14 mouse cellular contexts compared by ENCODE assay signal in genomic region chr2:168763785-168764184, GRCm38 (mm10). TPM values are rescaled to one million over a fixed set of nuclear protein-coding genes. Genes with fewer than 3 reads are reported as not detected.
DNase-seq lines count a peak whose midpoint lies in the region; ATAC-seq and TF ChIP-seq lines count a peak whose summit lies in the region.
"Had no signal": no experiment of that assay in that cellular context is flagged by ENCODE, and none has a peak within 500 bp of the region (broad histone marks: within the 10 kb centered on the region; RNA-seq: fewer than 3 reads in every experiment).

No protein-coding gene starts in this region.

- no peak for TF ChIP-seq CTCF in stomach, postnatal 0 days (IDR thresholded peaks at IDR 0.05; ENCODE audit: low read depth)

- no peak for DNase-seq in liver, embryonic 11.5 days (ENCODE audit: low spot score)
- no peak for DNase-seq in liver
- DNase-seq in stomach, postnatal 0 days (ENCODE audit: low spot score): no peak
- DNase-seq in retina, postnatal 1 day: no peak
- DNase-seq: cerebellum, postnatal 36 days; gastrocnemius, postnatal 14 days; kidney, postnatal 4 days; lung, postnatal 14 days had no signal

- H3K4me2 ChIP-seq in liver, embryonic 11.5 days: peak overlapping the region; percentile 78
- peak overlapping the region; percentile 50 for H3K4me2 ChIP-seq in forebrain, embryonic 12.5 days
- H3K4me2 ChIP-seq in limb, embryonic 13.5 days (replicated peaks): 0 out of 2 replicates have a peak overlapping the region, but pooled peaks have one; percentile 15
- H3K4me2 ChIP-seq in neural tube, embryonic 15.5 days: peak overlapping the region; percentile 94; the same call in 1 of the 2 replicates
- no peak overlapping the region for H3K4me2 ChIP-seq in stomach, postnatal 0 days (replicated peaks; ENCODE audit: low read depth)
- H3K4me2 ChIP-seq: intestine, embryonic 15.5 days had no signal

- H3K27ac ChIP-seq in liver, embryonic 11.5 days (ENCODE audit: low read depth, low read length): no peak overlapping the region
- peak overlapping the region; percentile 68 for H3K27ac ChIP-seq in forebrain, embryonic 12.5 days
- no peak overlapping the region for H3K27ac ChIP-seq in limb, embryonic 13.5 days
- no peak overlapping the region for H3K27ac ChIP-seq in neural tube, embryonic 15.5 days (replicated peaks)
- no peak overlapping the region for H3K27ac ChIP-seq in stomach, postnatal 0 days (replicated peaks)
- H3K27ac ChIP-seq: intestine, embryonic 15.5 days had no signal

- no peaks in the 10 kb centered on the region for H3K36me3 ChIP-seq in liver, embryonic 11.5 days (ENCODE audit: control insufficient read depth, insufficient read depth, low read length)
- no peaks in the 10 kb centered on the region for H3K36me3 ChIP-seq in forebrain, embryonic 12.5 days (replicated peaks)
- no peaks in the 10 kb centered on the region for H3K36me3 ChIP-seq in limb, embryonic 13.5 days
- H3K36me3 ChIP-seq in neural tube, embryonic 15.5 days: no peaks in the 10 kb centered on the region
- no peaks in the 10 kb centered on the region for H3K36me3 ChIP-seq in stomach, postnatal 0 days (ENCODE audit: control insufficient read depth, insufficient read depth, low read length)
- H3K36me3 ChIP-seq: intestine, embryonic 15.5 days had no signal

- no peak overlapping the region for H3K9ac ChIP-seq in liver, embryonic 11.5 days (ENCODE audit: low read depth, low read length)
- H3K9ac ChIP-seq in forebrain, embryonic 12.5 days: peak overlapping the region; percentile 21; the same call in 1 of the 2 replicates
- H3K9ac ChIP-seq in limb, embryonic 13.5 days: no peak overlapping the region
- H3K9ac ChIP-seq in neural tube, embryonic 15.5 days (replicated peaks): no peak overlapping the region
- no peak overlapping the region for H3K9ac ChIP-seq in stomach, postnatal 0 days (ENCODE audit: low read length)
- H3K9ac ChIP-seq: intestine, embryonic 15.5 days had no signal

- TF ChIP-seq EP300 in stomach, postnatal 0 days (optimal IDR thresholded peaks at IDR 0.05): no peak

- H3K4me1 ChIP-seq in liver, embryonic 11.5 days (replicated peaks; ENCODE audit: control insufficient read depth, insufficient read depth, low read length): peaks cover 8% of the 10 kb centered on the region
- H3K4me1 ChIP-seq in forebrain, embryonic 12.5 days: peaks cover 62% of the 10 kb centered on the region
- H3K4me1 ChIP-seq in limb, embryonic 13.5 days: peaks cover 30% of the 10 kb centered on the region
- H3K4me1 ChIP-seq in neural tube, embryonic 15.5 days: peaks cover 56% of the 10 kb centered on the region
- H3K4me1 ChIP-seq in stomach, postnatal 0 days (replicated peaks; ENCODE audit: control insufficient read depth, insufficient read depth): peaks cover 8% of the 10 kb centered on the region

- ATAC-seq in liver, embryonic 11.5 days (replicated peaks; ENCODE audit: low FRiP score): no peak
- no peak for ATAC-seq in forebrain, embryonic 12.5 days (ENCODE audit: low FRiP score)
- no peak for ATAC-seq in limb, embryonic 13.5 days (ENCODE audit: low FRiP score, low read depth)
- no peak for ATAC-seq in neural tube, embryonic 15.5 days (ENCODE audit: low FRiP score)
- no peak for ATAC-seq in stomach, postnatal 0 days (ENCODE audit: low FRiP score, low TSS enrichment)
- ATAC-seq: intestine, embryonic 15.5 days; Patski had no signal

- H3K4me3 ChIP-seq in liver, embryonic 11.5 days (ENCODE audit: low read depth, low read length): peak overlapping the region; percentile 60
- H3K4me3 ChIP-seq in forebrain, embryonic 12.5 days (replicated peaks): peak overlapping the region; percentile 60
- no peak overlapping the region for H3K4me3 ChIP-seq in limb, embryonic 13.5 days
- no peak overlapping the region for H3K4me3 ChIP-seq in neural tube, embryonic 15.5 days (replicated peaks)
- no peak overlapping the region for H3K4me3 ChIP-seq in stomach, postnatal 0 days (ENCODE audit: low read depth, low read length)
- H3K4me3 ChIP-seq: erythroblast, embryonic 14.5 days; intestine, embryonic 15.5 days had no signal

- no peaks in the 10 kb centered on the region for H3K9me3 ChIP-seq in liver, embryonic 11.5 days (ENCODE audit: control insufficient read depth, low read length)
- no peaks in the 10 kb centered on the region for H3K9me3 ChIP-seq in forebrain, embryonic 12.5 days
- H3K9me3 ChIP-seq in limb, embryonic 13.5 days: no peaks in the 10 kb centered on the region
- H3K9me3 ChIP-seq in neural tube, embryonic 15.5 days (replicated peaks): no peaks in the 10 kb centered on the region
- no peaks in the 10 kb centered on the region for H3K9me3 ChIP-seq in stomach, postnatal 0 days (ENCODE audit: control insufficient read depth, low read length)
- H3K9me3 ChIP-seq: intestine, embryonic 15.5 days had no signal

- H3K27me3 ChIP-seq in liver, embryonic 11.5 days (replicated peaks; ENCODE audit: control insufficient read depth, insufficient read depth, low read length): peaks cover 58% of the 10 kb centered on the region
- peaks cover 46% of the 10 kb centered on the region for H3K27me3 ChIP-seq in forebrain, embryonic 12.5 days
- peaks cover 71% of the 10 kb centered on the region for H3K27me3 ChIP-seq in limb, embryonic 13.5 days
- peaks cover 46% of the 10 kb centered on the region for H3K27me3 ChIP-seq in neural tube, embryonic 15.5 days (replicated peaks)
- peaks cover 22% of the 10 kb centered on the region; the same call in 1 of the 2 replicates for H3K27me3 ChIP-seq in stomach, postnatal 0 days (ENCODE audit: control insufficient read depth, insufficient read depth, low read length)

- 27% methylated on average over 7 of the region's 7 CpGs for WGBS in liver, embryonic 11.5 days
- 3% methylated on average over 7 of the region's 7 CpGs for WGBS in forebrain, embryonic 12.5 days
- 17% methylated on average over 7 of the region's 7 CpGs for WGBS in limb, embryonic 13.5 days
- 7% methylated on average over 7 of the region's 7 CpGs for WGBS in neural tube, embryonic 15.5 days
- WGBS in stomach, postnatal 0 days: 44% methylated on average over 7 of the region's 7 CpGs

RNA-seq across cellular contexts. Expression of gene Sall4, which starts 4.0 kb away (rescaled TPM):
- 14.2 and 17.2 TPM in 2 replicates for polyA plus RNA-seq in liver, embryonic 11.5 days (2014; fragmentation: Nextera tagmentation; extraction: Ambion mirVana)
- polyA plus RNA-seq in forebrain, embryonic 12.5 days (2016; fragmentation: Nextera tagmentation; extraction: Ambion mirVana): 4.6 and 6.9 TPM in 2 replicates
- polyA plus RNA-seq in limb, embryonic 13.5 days (2015; fragmentation: Nextera tagmentation; extraction: Ambion mirVana): 0.71 and 1.9 TPM in 2 replicates
- polyA plus RNA-seq in neural tube, embryonic 15.5 days (2015; fragmentation: Nextera tagmentation; extraction: Ambion mirVana): 0.49 and 0.72 TPM in 2 replicates
- 0.05 and 0.18 TPM in 2 replicates for polyA plus RNA-seq in stomach, postnatal 0 days (2015; fragmentation: Nextera tagmentation; extraction: Ambion mirVana)
- polyA plus RNA-seq: Patski had no signal

RNA-seq across cellular contexts. Expression of gene Atp9a, which starts 21.6 kb away (rescaled TPM):
- polyA plus RNA-seq in liver, embryonic 11.5 days (2014; fragmentation: Nextera tagmentation; extraction: Ambion mirVana): 4.4 and 5.5 TPM in 2 replicates
- polyA plus RNA-seq in forebrain, embryonic 12.5 days (2016; fragmentation: Nextera tagmentation; extraction: Ambion mirVana): 27.6 and 28.3 TPM in 2 replicates
- polyA plus RNA-seq in limb, embryonic 13.5 days (2015; fragmentation: Nextera tagmentation; extraction: Ambion mirVana): 22.3 and 22.6 TPM in 2 replicates
- polyA plus RNA-seq in neural tube, embryonic 15.5 days (2015; fragmentation: Nextera tagmentation; extraction: Ambion mirVana): 81.2 and 143 TPM in 2 replicates
- 24.1 and 29.2 TPM in 2 replicates for polyA plus RNA-seq in stomach, postnatal 0 days (2015; fragmentation: Nextera tagmentation; extraction: Ambion mirVana)

Comparison
In these comparisons a context has a peak if more than half of its experiments do, and no peak if none do; other contexts are left out.
1. H3K4me3 ChIP-seq: peak in liver, embryonic 11.5 days (single experiment) and forebrain, embryonic 12.5 days (single experiment); none in limb, embryonic 13.5 days (single experiment), neural tube, embryonic 15.5 days (single experiment) and stomach, postnatal 0 days (single experiment).